Mouse (Mus musculus): Measurements from ENCODE around the gene Ttc7b.

GRCm38 (mm10) chr12:100525939-100526338, 5.3 kb upstream of the Ttc7b start:
- TF ChIP-seq POLR2A (IDR thresholded peaks at IDR 0.05; ENCODE audit: control insufficient read depth in 1 of 2, insufficient read depth in 1 of 2, low read depth in 1 of 2, low read length in 2 of 2, poor library complexity in 1 of 2) (no peak), USF2 (IDR thresholded peaks at IDR 0.05; ENCODE audit: borderline replicate concordance in 1 of 2, insufficient read depth in 1 of 2, low read depth in 1 of 2, low read length in 2 of 2) (no peak), ZC3H11A (IDR thresholded peaks at IDR 0.05; ENCODE audit: low read depth, low read length) (no peak), USF1 (IDR thresholded peaks at IDR 0.05; ENCODE audit: low read depth, low read length) (no peak), CTCF (IDR thresholded peaks at IDR 0.05 in 2 of 3, conservative IDR thresholded peaks at IDR 0.05 in 1 of 3; ENCODE audit: control insufficient read depth in 1 of 3, insufficient read depth in 1 of 3, low read depth in 2 of 3, low read length in 3 of 3, poor library complexity in 1 of 3, severe bottlenecking in 1 of 3) (no peak), MAFK (IDR thresholded peaks at IDR 0.05; ENCODE audit: borderline replicate concordance, low read depth, low read length) (no peak), SIN3A (IDR thresholded peaks at IDR 0.05; ENCODE audit: low read length) (no peak)
